Mouse (Mus musculus): ENCODE measurements around the gene Npas3.

The Npas3 gene

GRCm38 (mm10) chr12:53781850-53782552 lies 533.5 kb downstream of the Npas3 start:
- no peak for DNase-seq (ENCODE audit: low read depth, low spot score)

GRCm38 (mm10) chr12:53789501-53789900 lies 541.0 kb downstream of the Npas3 start:
- DNase-seq (ENCODE audit: low read depth, low spot score): no peak

- no peak for DNase-seq (ENCODE audit: low read depth, low spot score)
Measured at GRCm38 (mm10) chr12:53794718-53795400, 546.4 kb downstream of the Npas3 start.

- DNase-seq (ENCODE audit: low read depth, low spot score): no peak
Measured at GRCm38 (mm10) chr12:53801831-53802230, 553.4 kb downstream of the Npas3 start.

- no peak for DNase-seq (ENCODE audit: low read depth, low spot score)
Measured at GRCm38 (mm10) chr12:53802381-53802780, 553.9 kb downstream of the Npas3 start.

- DNase-seq (ENCODE audit: low read depth, low spot score): no peak
Measured at GRCm38 (mm10) chr12:53810081-53810480, 561.6 kb downstream of the Npas3 start.

- no peak for DNase-seq (ENCODE audit: low read depth, low spot score)
Measured at GRCm38 (mm10) chr12:53814291-53814690, 565.8 kb downstream of the Npas3 start.

GRCm38 (mm10) chr12:53819982-53820381 lies 571.5 kb downstream of the Npas3 start:
- no peak for DNase-seq (ENCODE audit: low read depth, low spot score)

GRCm38 (mm10) chr12:53822881-53823280 lies 574.4 kb downstream of the Npas3 start:
- DNase-seq (ENCODE audit: low read depth, low spot score): no peak

GRCm38 (mm10) chr12:53825251-53825650 lies 576.8 kb downstream of the Npas3 start:
- no peak for DNase-seq (ENCODE audit: low read depth, low spot score)

GRCm38 (mm10) chr12:53825898-53826605 lies 577.6 kb downstream of the Npas3 start:
- DNase-seq (ENCODE audit: low read depth, low spot score): no peak

- DNase-seq (ENCODE audit: low read depth, low spot score): no peak
Measured at GRCm38 (mm10) chr12:53826812-53827211, 578.3 kb downstream of the Npas3 start.

- no peak for DNase-seq (ENCODE audit: low read depth, low spot score)
Measured at GRCm38 (mm10) chr12:53832590-53832989, 584.1 kb downstream of the Npas3 start.

- DNase-seq (ENCODE audit: low read depth, low spot score): peak; percentile 42
Measured at GRCm38 (mm10) chr12:53833348-53833747, 584.9 kb downstream of the Npas3 start.

GRCm38 (mm10) chr12:53836031-53836790 lies 587.7 kb downstream of the Npas3 start:
- no peak for DNase-seq (ENCODE audit: low read depth, low spot score)

- no peak for DNase-seq (ENCODE audit: low read depth, low spot score)
Measured at GRCm38 (mm10) chr12:53837408-53837807, 588.9 kb downstream of the Npas3 start.

GRCm38 (mm10) chr12:53838541-53838940 lies 590.1 kb downstream of the Npas3 start:
- no peak for DNase-seq (ENCODE audit: low read depth, low spot score)

GRCm38 (mm10) chr12:53841928-53842671 lies 593.6 kb downstream of the Npas3 start:
- no peak for DNase-seq (ENCODE audit: low read depth, low spot score)

- no peak for DNase-seq (ENCODE audit: low read depth, low spot score)
Measured at GRCm38 (mm10) chr12:53843626-53844025, 595.1 kb downstream of the Npas3 start.

GRCm38 (mm10) chr12:53846154-53846665 lies 597.7 kb downstream of the Npas3 start:
- no peak for DNase-seq (ENCODE audit: low read depth, low spot score)

- DNase-seq (ENCODE audit: low read depth, low spot score): no peak
Measured at GRCm38 (mm10) chr12:53849263-53849662, 600.8 kb downstream of the Npas3 start.
